Mouse (Mus musculus): Measurements from ENCODE around the gene Acer1.
A peak's percentile ranks its signal among the peaks of the same experiment; 100 is the strongest.

The Acer1 gene

DNA sequence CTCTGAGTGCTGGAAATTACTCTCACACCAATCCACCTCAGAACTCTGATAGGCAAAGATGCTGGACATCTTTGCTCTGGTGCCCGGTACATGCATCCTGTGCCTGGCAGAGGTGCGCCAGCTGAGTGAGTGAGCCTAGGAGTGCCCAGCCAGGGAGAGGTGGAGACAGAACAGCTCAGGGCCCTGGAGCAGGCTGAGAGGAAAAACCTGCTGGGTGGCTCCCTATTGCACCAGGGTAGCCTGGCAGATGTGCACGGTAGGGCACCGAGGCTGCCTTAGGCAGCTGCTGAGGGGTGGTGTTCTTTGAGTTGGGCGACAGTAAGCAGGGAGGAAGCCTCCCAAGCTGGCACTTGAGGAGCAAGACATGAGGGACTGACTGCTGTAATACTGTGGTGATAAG, at the start of gene Acer1:
Gene Acer1, minus strand, starts transcription at position 114 of the 400 bp plus-strand sequence.
- DNase-seq (ENCODE audit: low spot score in 2 of 2) = peak in 1 of 2 experiments; percentile 6

GRCm38 (mm10) chr17:57030931-57031660, 49.2 kb upstream of the Acer1 start, which contains the start of gene Khsrp:
Khsrp (minus strand) TSS chr17:57031522.
- peak; percentile 65 to 67 for DNase-seq (ENCODE audit: low spot score in 2 of 2)

DNA sequence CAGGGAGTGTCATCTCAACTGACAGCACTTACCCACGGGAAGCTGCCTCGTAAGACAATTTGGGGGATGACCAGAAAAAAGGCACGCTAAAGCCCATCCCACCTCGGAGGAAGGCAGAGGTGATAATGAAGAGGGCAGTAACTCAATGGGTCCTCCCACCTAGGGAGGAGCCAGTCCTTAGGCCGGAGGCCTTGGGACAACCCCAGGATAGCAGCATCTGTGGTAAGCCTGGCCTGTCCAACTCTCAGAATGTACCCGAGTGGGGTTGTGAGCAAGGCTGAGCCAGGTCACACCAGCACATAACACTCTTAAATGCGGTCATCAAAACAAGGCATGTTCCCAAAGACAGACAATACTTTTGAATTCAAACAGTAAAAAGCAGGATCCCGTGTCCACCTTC, 47.8 kb upstream of the Acer1 start:
- DNase-seq (ENCODE audit: low spot score in 2 of 2) = no peak

DNA sequence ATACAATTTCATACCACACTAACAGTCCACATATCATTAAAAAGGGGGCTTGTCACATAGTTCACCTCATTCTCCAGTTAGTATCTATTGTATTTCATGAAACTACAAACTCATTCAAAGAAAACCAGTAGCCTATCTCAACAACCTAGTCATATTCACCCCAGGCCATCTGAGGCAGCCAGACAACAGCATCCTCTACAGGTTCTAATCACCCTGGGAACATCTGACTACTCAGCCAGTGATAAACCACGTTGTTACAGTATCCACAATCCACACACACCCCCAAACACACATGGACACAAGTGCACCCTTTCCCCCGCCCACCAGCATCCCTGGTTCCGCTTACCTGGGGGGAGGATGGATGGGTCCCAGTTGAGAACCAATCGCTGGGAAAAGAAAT, 45.5 kb upstream of the Acer1 start:
- DNase-seq (ENCODE audit: low spot score in 2 of 2) = no peak

DNA sequence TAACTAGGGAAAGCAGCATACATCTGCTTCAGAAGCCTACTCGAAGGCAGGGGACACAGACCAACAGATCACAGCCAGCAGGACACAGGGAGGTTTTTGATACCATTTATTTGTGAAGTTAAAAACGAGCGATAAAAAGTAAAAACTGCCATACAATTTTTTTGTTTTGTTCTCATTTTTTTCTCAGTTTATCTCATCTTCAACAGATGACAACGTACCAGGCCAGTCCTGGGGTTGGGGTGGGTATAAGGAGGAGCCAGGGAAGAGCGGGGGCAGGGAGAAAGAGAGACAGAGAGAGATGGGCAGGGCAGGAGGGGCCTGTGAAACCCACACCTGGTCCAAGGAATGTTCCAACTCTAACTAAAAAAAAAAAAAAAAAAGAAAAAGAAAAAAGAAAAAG, 39.0 kb upstream of the Acer1 start:
- DNase-seq (ENCODE audit: low spot score in 2 of 2) = no peak

DNA sequence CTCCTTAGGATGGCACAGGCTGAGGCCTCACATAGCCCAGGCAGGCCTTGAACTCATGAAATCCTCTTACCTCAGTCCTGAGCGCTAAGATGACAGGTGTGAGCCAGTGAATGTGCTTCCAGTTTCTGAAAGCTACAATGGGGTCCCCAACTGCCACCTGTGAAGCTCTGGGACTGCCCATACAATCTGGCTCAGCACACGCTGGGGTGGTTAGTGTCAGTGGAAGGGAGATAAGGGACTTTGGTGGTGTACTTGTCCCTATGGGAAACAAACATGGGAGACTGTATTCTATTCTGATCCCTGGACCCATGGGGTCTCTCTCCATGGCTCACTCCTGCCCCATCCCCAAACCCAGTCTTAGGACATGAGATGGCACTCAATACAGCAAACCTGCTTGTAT, 37.8 kb upstream of the Acer1 start:
- DNase-seq (ENCODE audit: low spot score in 2 of 2) = no peak

DNA sequence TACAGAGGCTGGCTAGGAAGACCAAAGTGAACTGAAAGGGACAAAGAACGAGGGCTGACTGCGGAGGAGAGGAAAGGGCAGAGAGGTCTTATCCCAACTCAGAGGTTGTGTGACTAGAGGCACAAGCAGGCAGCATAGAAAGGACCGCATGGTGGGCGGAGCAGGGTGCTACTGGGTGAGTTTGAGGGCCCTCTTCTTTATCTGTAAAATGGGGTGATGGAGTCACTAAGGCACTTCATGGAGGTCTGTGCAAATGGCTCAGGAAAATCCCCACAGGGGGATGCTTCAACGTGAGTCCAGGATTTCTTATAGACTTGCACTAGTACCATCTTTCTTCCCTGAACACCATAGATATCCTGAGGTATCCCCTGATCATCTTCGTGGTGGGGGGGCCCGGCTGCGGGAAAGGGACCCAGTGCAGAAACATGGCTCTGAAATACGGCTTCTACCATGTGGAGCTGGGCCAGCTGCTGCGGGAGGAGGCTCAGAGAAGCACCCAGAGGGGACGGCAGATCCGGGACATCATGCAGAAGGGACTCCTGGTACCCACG, 30.4 kb upstream of the Acer1 start:
- DNase-seq (ENCODE audit: low spot score in 2 of 2) = no peak

DNA sequence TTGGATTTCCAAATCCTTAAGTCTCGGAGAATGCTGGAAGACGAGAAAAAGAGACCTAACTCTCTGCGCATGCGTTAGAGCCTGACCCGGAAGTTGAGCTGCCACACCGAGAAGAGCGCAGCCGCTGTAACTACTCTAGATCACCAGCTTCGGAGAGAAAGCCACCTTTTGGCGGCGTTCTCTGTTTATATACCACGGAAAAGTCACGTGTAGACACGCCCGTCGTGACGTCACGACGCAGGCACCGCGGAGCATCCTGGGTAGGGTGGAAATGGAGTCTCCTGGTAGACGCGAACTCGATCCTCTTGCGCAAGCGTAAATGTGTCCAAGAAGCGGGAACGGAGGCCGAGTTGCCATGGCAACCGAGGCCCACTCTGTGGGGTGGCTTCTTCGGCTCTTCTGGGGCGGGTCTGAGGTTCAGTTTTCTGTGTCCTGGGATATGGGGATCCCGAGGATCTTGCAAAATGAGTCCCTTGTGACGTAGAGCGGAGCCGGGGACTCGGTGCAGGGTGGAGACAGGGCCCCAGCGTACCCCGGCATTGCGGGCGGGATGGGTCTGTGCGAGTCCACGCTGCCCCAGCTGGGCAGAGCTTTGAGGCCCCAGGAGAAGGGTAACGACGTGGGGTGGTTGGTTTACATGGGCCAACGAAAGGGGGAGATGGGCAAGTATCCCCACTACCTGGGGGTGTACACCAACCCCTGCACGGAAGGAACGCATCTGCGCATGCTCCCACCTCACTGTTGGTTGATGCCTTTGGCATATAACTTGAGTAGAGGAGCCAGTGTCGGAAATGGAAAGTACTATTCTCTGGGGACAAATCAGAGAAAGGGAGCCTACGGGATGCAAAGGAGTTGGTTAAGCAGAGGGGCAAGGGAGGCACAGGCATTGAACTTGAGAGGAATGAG, 29.6 kb upstream of the Acer1 start, which contains the start of the genes Gtf2f1 and Gm17949:
Gene Gtf2f1, minus strand, starts transcription at position 53 of the 906 bp plus-strand sequence.
Gene Gm17949, plus strand, starts transcription at position 234 of the 906 bp plus-strand sequence.
- peak; percentile 98 to 99 for DNase-seq (ENCODE audit: low spot score in 2 of 2)

GRCm38 (mm10) chr17:57010911-57011235, 28.9 kb upstream of the Acer1 start:
- no peak for DNase-seq (ENCODE audit: low spot score in 2 of 2)

GRCm38 (mm10) chr17:57007137-57007905, 25.4 kb upstream of the Acer1 start:
- no peak for DNase-seq (ENCODE audit: low spot score in 2 of 2)

- DNase-seq (ENCODE audit: low spot score in 2 of 2) = no peak
These were observed 22.1 kb upstream of the Acer1 start for GRCm38 (mm10) chr17:57003994-57004393.

DNA sequence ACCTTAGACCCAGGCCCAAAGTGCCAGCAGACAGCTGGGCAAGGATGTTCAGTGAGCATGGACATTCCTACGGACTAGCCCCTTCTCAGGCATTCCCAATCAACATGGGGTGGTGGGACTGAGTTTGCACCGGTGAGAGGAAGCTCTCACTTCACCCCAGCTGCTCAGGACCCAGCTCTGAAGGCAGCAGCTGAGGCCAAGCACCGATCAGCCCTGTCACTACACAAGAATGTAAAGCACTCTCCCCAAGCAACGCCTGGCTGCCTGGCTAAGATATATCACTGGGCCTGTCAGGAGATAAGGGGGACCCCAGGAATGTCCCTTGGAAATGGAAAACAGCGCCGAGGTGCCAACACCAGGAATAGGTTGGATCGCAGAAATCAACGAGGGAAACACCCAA, 19.3 kb upstream of the Acer1 start:
- DNase-seq (ENCODE audit: low spot score in 2 of 2) = no peak

DNA sequence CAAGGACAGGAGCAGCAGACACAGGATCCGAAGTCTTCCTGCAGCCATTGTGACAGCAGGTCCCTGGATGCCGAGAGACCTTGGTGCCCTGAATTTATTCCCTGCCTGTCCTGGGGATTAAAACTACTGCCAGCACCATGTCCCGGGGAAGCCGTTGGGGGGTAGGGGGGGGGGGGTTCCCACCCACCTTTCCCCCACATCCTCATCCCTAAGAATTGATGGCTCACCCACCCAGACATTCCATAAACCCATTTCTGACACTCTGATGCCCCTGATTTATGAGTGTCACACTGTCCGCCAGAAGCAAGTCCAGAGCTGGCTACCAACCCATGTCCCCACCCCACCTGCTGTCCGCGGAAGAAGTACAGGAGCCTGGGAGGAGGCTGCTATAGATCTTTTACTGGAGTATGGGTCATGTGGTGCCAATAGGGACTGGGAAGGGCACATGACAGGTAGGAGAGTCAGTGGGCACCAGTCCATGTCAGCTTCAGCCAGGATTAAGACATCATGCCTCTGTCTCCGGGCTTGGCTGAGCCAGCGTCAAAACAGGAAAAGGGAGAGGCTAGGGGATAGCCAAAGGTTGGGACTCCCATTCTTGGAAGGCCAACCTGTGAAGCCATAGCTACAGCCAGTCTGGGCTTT, 18.2 kb upstream of the Acer1 start, which contains the start of gene Pspn:
Gene Pspn, minus strand, starts transcription at position 51 of the 642 bp plus-strand sequence.
- DNase-seq (ENCODE audit: low spot score in 2 of 2) = no peak

GRCm38 (mm10) chr17:56999414-56999813, 17.5 kb upstream of the Acer1 start:
- DNase-seq (ENCODE audit: low spot score in 2 of 2) = no peak

- DNase-seq (ENCODE audit: low spot score in 2 of 2) = peak; percentile 96 to 97
These were observed 15.2 kb upstream of the Acer1 start, which contains the start of gene Alkbh7 for GRCm38 (mm10) chr17:56997029-56997667. Alkbh7 (plus strand) TSS chr17:56997339.

DNA sequence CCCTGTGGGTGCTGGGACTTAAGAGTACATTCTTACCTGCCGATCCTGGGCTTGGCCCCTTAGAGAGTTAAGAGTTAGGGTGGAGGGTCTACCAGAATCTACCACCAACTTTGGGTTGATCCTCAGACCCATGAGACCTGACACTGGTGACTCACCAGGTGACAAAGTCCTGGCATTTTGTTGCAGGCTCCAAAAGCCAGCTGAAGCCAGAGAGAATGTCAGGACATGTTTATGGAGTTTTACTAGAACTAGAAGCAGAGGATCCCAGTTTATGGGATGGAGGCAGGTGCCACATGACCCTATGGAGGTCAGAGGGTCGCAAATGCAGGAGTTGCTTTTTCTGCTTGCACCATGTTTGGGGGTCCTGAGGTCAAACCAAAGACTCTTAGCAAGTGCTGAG, 14.6 kb upstream of the Acer1 start:
- no peak for DNase-seq (ENCODE audit: low spot score in 2 of 2)

DNA sequence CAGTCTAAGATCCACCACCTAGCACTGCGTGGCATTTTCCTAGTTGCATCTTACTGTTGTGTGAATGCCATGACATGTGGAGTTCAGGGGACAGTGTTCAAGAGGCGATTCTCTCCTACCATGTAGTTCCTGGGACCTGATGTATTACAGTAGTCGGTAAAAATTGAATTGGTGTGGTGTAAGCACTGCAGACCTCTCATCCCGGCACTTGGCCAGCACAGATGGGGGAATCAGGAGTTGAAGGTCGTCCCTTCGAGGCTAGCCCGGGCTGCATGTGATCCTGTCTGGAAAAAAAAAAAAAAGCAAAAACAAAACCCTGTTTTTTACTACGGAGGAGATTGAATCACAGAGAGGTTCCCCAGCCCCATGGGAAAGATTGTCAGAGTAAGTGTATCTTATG, 13.1 kb upstream of the Acer1 start:
- no peak for DNase-seq (ENCODE audit: low spot score in 2 of 2)

GRCm38 (mm10) chr17:56990966-56991365, 9.0 kb upstream of the Acer1 start:
- peak in 1 of 2 experiments; percentile 18 for DNase-seq (ENCODE audit: low spot score in 2 of 2)

GRCm38 (mm10) chr17:56990115-56990746, 8.3 kb upstream of the Acer1 start, which contains the start of gene Clpp:
Clpp (plus strand) TSS chr17:56990305.
- DNase-seq (ENCODE audit: low spot score in 2 of 2) = peak; percentile 97 to 98

All from right cerebral cortex, postnatal 10 days (tissue).